Mouse (Mus musculus) CH12.LX (cell line): ENCODE results near the gene Gm42715. TPM values are rescaled to one million over a fixed set of nuclear protein-coding genes. Genes with fewer than 3 reads are reported as not detected.

ENCODE experiments used
- DNase-seq: peaks from one replicate; pipeline ENCODE4 v3.0.0-alpha.2; 2013; ENCODE audit errors: extremely low read depth
- H3K27ac ChIP-seq: 2 replicates; pipeline ENCODE4 v1.5.1; 2012; ENCODE audit warnings: low read depth, mild to moderate bottlenecking, control low read depth, moderate library complexity; ENCODE audit not compliant: insufficient read depth
- H3K27me3 ChIP-seq: replicated peaks from 2 replicates; pipeline ENCODE3; 2012; ENCODE audit warnings: inconsistent platforms
- H3K36me3 ChIP-seq, 2 experiments: replicated peaks in 1 of 2; 2 replicates each; pipeline versions ENCODE3 to v1.6.1; 2012; ENCODE audit warnings: inconsistent platforms in 1 of 2, low read length in 1 of 2, mild to moderate bottlenecking in 1 of 2, mixed read lengths in 1 of 2, moderate library complexity in 1 of 2; ENCODE audit not compliant: control insufficient read depth in 1 of 2, insufficient read depth in 1 of 2
- H3K4me1 ChIP-seq, 2 experiments: 2 replicates each; pipeline ENCODE4 v1.6.1; 2012; ENCODE audit warnings: inconsistent platforms in 1 of 2, moderate library complexity in 1 of 2; ENCODE audit not compliant: insufficient read depth in 2 of 2, control insufficient read depth in 1 of 2
- H3K4me2 ChIP-seq: 2 replicates; pipeline ENCODE4 v1.6.1; 2012; ENCODE audit warnings: low read depth, mild to moderate bottlenecking, control low read depth; ENCODE audit not compliant: poor library complexity, insufficient read depth, severe bottlenecking
- H3K4me3 ChIP-seq, 3 experiments: fragments of 150-350 bp in 1 of 3; sonication (generic) in 1 of 3; replicated peaks in 1 of 3; 2 replicates each; pipeline versions ENCODE3 to v1.5.1; 2011 to 2012; ENCODE audit warnings: low read depth in 2 of 3, low read length in 2 of 3, mild to moderate bottlenecking in 2 of 3, moderate library complexity in 2 of 3, control low read depth in 1 of 3, improper control_type of control experiment in 1 of 3, inconsistent platforms in 1 of 3, mixed read lengths in 1 of 3; ENCODE audit not compliant: poor library complexity in 1 of 3
- H3K79me2 ChIP-seq: replicated peaks from 2 replicates; pipeline ENCODE4 v1.6.1; 2012; ENCODE audit warnings: mild to moderate bottlenecking, moderate library complexity; ENCODE audit not compliant: control insufficient read depth, poor library complexity, insufficient read depth, severe bottlenecking; ENCODE audit errors: extremely low read depth
- H3K9ac ChIP-seq: 2 replicates; pipeline ENCODE4 v1.6.1; 2012; ENCODE audit warnings: low read depth, mild to moderate bottlenecking, control low read depth, moderate library complexity; ENCODE audit not compliant: insufficient read depth
- H3K9me3 ChIP-seq: replicated peaks from 2 replicates; pipeline ENCODE3; 2012; ENCODE audit warnings: low read length, inconsistent platforms, mixed read lengths
- BHLHE40 ChIP-seq: IDR thresholded peaks from 2 replicates; pipeline ENCODE4 v1.6.1; 2011; ENCODE audit warnings: mild to moderate bottlenecking, low read depth, low read length, improper control_type of control experiment
- CHD1 ChIP-seq: IDR thresholded peaks from 2 replicates; pipeline ENCODE4 v1.6.1; 2012; ENCODE audit warnings: low read depth, low read length, improper control_type of control experiment, inconsistent platforms
- CHD2 ChIP-seq: IDR thresholded peaks from 2 replicates; pipeline ENCODE4 v1.6.1; 2011; ENCODE audit warnings: low read length, improper control_type of control experiment
- CTCF ChIP-seq, 2 experiments: IDR thresholded peaks in 1 of 2; conservative IDR thresholded peaks in 1 of 2; 2 replicates each; pipeline ENCODE4 v1.5.1; 2011 to 2012; ENCODE audit warnings: low read depth in 2 of 2, low read length in 2 of 2, improper control_type of control experiment in 1 of 2, inconsistent platforms in 1 of 2, mild to moderate bottlenecking in 1 of 2, moderate library complexity in 1 of 2
- E2F4 ChIP-seq: IDR thresholded peaks from 2 replicates; pipeline ENCODE4 v1.6.1; 2011; ENCODE audit warnings: low read depth, low read length, improper control_type of control experiment; ENCODE audit not compliant: insufficient replicate concordance
- ELF1 ChIP-seq: IDR thresholded peaks from 2 replicates; pipeline ENCODE4 v1.6.1; 2014; ENCODE audit warnings: low read depth, mild to moderate bottlenecking, inconsistent platforms, low read length, improper control_type of control experiment
- EP300 ChIP-seq: IDR thresholded peaks from 2 replicates; pipeline ENCODE4 v1.6.1; 2011; ENCODE audit warnings: low read length, improper control_type of control experiment
- ETS1 ChIP-seq: conservative IDR thresholded peaks from 2 replicates; pipeline ENCODE4 v1.6.1; 2012; ENCODE audit warnings: low read depth, mild to moderate bottlenecking, inconsistent platforms, low read length, improper control_type of control experiment, moderate library complexity
- GABPA ChIP-seq: IDR thresholded peaks from 2 replicates; pipeline ENCODE4 v1.6.1; 2012; ENCODE audit warnings: low read depth, low read length, improper control_type of control experiment, inconsistent platforms; ENCODE audit not compliant: insufficient replicate concordance
- HCFC1 ChIP-seq: IDR thresholded peaks from 2 replicates; pipeline ENCODE4 v1.6.1; 2012; ENCODE audit warnings: low read depth, mild to moderate bottlenecking, inconsistent platforms, low read length, improper control_type of control experiment
- IRF4 ChIP-seq: IDR thresholded peaks from 2 replicates; pipeline ENCODE4 v1.6.1; 2014; ENCODE audit warnings: low read depth, mild to moderate bottlenecking, inconsistent platforms, low read length, improper control_type of control experiment
- JUN ChIP-seq: IDR thresholded peaks from 2 replicates; pipeline ENCODE4 v1.6.1; 2011; ENCODE audit warnings: low read depth, mild to moderate bottlenecking, low read length, improper control_type of control experiment, moderate library complexity; ENCODE audit not compliant: insufficient read depth
- JUND ChIP-seq: conservative IDR thresholded peaks from 2 replicates; pipeline ENCODE4 v1.6.1; 2011; ENCODE audit warnings: low read depth, low read length, improper control_type of control experiment
- KAT2A ChIP-seq: IDR thresholded peaks from 2 replicates; pipeline ENCODE4 v1.6.1; 2012; ENCODE audit warnings: low read length, improper control_type of control experiment, inconsistent platforms; ENCODE audit not compliant: insufficient replicate concordance
- MAFK ChIP-seq: IDR thresholded peaks from 2 replicates; pipeline ENCODE4 v1.6.1; 2011; ENCODE audit warnings: low read length, improper control_type of control experiment; ENCODE audit not compliant: insufficient replicate concordance
- MAX ChIP-seq: IDR thresholded peaks from 2 replicates; pipeline ENCODE4 v1.6.1; 2011; ENCODE audit warnings: low read length, improper control_type of control experiment
- MAZ ChIP-seq: IDR thresholded peaks from 2 replicates; pipeline ENCODE4 v1.6.1; 2012; ENCODE audit warnings: low read depth, mild to moderate bottlenecking, inconsistent platforms, low read length, improper control_type of control experiment, moderate library complexity
- MEF2A ChIP-seq: IDR thresholded peaks from 2 replicates; pipeline ENCODE4 v1.6.1; 2014; ENCODE audit warnings: low read depth, mild to moderate bottlenecking, inconsistent platforms, low read length, improper control_type of control experiment, borderline replicate concordance
- MXI1 ChIP-seq: IDR thresholded peaks from 2 replicates; pipeline ENCODE4 v1.6.1; 2011; ENCODE audit warnings: mild to moderate bottlenecking, low read depth, low read length, improper control_type of control experiment
- MYC ChIP-seq: IDR thresholded peaks from 2 replicates; pipeline ENCODE4 v1.6.1; 2011; ENCODE audit warnings: low read depth, mild to moderate bottlenecking, improper control_type of control experiment, low read length
- NELFE ChIP-seq: IDR thresholded peaks from 2 replicates; pipeline ENCODE4 v1.6.1; 2011; ENCODE audit warnings: low read depth, low read length, improper control_type of control experiment
- NRF1 ChIP-seq: IDR thresholded peaks from 2 replicates; pipeline ENCODE4 v1.6.1; 2014; ENCODE audit warnings: low read depth, mild to moderate bottlenecking, inconsistent platforms, low read length, improper control_type of control experiment, moderate library complexity
- PAX5 ChIP-seq: IDR thresholded peaks from 2 replicates; pipeline ENCODE4 v1.6.1; 2012; ENCODE audit warnings: low read length, inconsistent platforms, mixed read lengths
- POLR2A ChIP-seq: IDR thresholded peaks from 2 replicates; pipeline ENCODE4 v1.6.1; 2011; ENCODE audit warnings: low read depth, mild to moderate bottlenecking, improper control_type of control experiment, low read length
- POLR2AphosphoS2 ChIP-seq: IDR thresholded peaks from 2 replicates; pipeline ENCODE4 v1.6.1; 2011; ENCODE audit warnings: low read depth, low read length, improper control_type of control experiment
- RAD21 ChIP-seq: IDR thresholded peaks from 2 replicates; pipeline ENCODE4 v1.6.1; 2011; ENCODE audit warnings: low read depth, mild to moderate bottlenecking, low read length, improper control_type of control experiment, moderate library complexity
- RCOR1 ChIP-seq: conservative IDR thresholded peaks from 2 replicates; pipeline ENCODE4 v1.6.1; 2012; ENCODE audit warnings: low read depth, mild to moderate bottlenecking, inconsistent platforms, low read length, improper control_type of control experiment
- SIN3A ChIP-seq: IDR thresholded peaks from 2 replicates; pipeline ENCODE4 v1.6.1; 2012; ENCODE audit warnings: low read length, improper control_type of control experiment, inconsistent platforms
- SMC3 ChIP-seq: IDR thresholded peaks from 2 replicates; pipeline ENCODE4 v1.6.1; 2011; ENCODE audit warnings: low read depth, low read length, improper control_type of control experiment
- TBP ChIP-seq: conservative IDR thresholded peaks from 2 replicates; pipeline ENCODE4 v1.6.1; 2011; ENCODE audit warnings: low read depth, low read length, improper control_type of control experiment
- TCF12 ChIP-seq: IDR thresholded peaks from 2 replicates; pipeline ENCODE4 v1.6.1; 2014; ENCODE audit warnings: low read depth, mild to moderate bottlenecking, inconsistent platforms, low read length, improper control_type of control experiment
- UBTF ChIP-seq: IDR thresholded peaks from 2 replicates; pipeline ENCODE4 v1.6.1; 2012; ENCODE audit warnings: low read depth, mild to moderate bottlenecking, inconsistent platforms, low read length, improper control_type of control experiment, moderate library complexity
- USF1 ChIP-seq: IDR thresholded peaks from 2 replicates; pipeline ENCODE4 v1.6.1; 2014; ENCODE audit warnings: low read depth, mild to moderate bottlenecking, inconsistent platforms, low read length, improper control_type of control experiment
- USF2 ChIP-seq: conservative IDR thresholded peaks from 2 replicates; pipeline ENCODE4 v1.6.1; 2011; ENCODE audit warnings: low read depth, low read length, improper control_type of control experiment
- ZC3H11A ChIP-seq: IDR thresholded peaks from 2 replicates; pipeline ENCODE4 v1.6.1; 2012; ENCODE audit warnings: low read depth, mild to moderate bottlenecking, inconsistent platforms, low read length, improper control_type of control experiment
- ZKSCAN1 ChIP-seq: IDR thresholded peaks from 2 replicates; pipeline ENCODE4 v1.6.1; 2012; ENCODE audit warnings: low read depth, inconsistent platforms, low read length, improper control_type of control experiment, borderline replicate concordance
- ZMIZ1 ChIP-seq: IDR thresholded peaks from 2 replicates; pipeline ENCODE4 v1.6.1; 2012; ENCODE audit warnings: low read depth, mild to moderate bottlenecking, inconsistent platforms, low read length, improper control_type of control experiment
- ZNF384 ChIP-seq: IDR thresholded peaks from 2 replicates; pipeline ENCODE4 v1.6.1; 2012; ENCODE audit warnings: low read depth, low read length, improper control_type of control experiment, inconsistent platforms
- dilution Hi-C: fragments of 300-500 bp; cut with MboI; formaldehyde crosslinking; loops from 2 replicates; pipeline ENCODE4 v1.14.3; 2020; ENCODE audit warnings: low sequenced_read_pairs; ENCODE audit not compliant: extremely low pct_unique_long_range_greater_than_20kb, extremely low pct_ligation_motif_present
- in situ Hi-C: fragments of 300-500 bp; cut with MboI; formaldehyde crosslinking; loops from 3 replicates; pipeline ENCODE4 v1.14.3; 2019; ENCODE audit warnings: low sequenced_read_pairs, low pct_ligation_motif_present, low pct_unique_long_range_greater_than_20kb, mixed read lengths
- polyA plus RNA-seq: library from polyadenylated mRNA; unstranded; fragments of >175 nt; gene quantifications from 2 replicates; pipeline ENCODE4 v1.2.1, GENCODE M21; 2012; ENCODE audit warnings: low read depth; ENCODE audit not compliant: insufficient read length
- total RNA-seq, 2 experiments: library from RNA; depleted of rRNA; stranded (reverse); fragments of 300-350 nt in 1 of 2; fragments of >200 nt in 1 of 2; gene quantifications; 2 replicates each; pipeline ENCODE4 v1.2.3; 2012 to 2014

Gene Gm42715
- total and polyA plus RNA-seq, 3 experiments: 5.8 to 14.1 (median 12.0) TPM

DNA sequence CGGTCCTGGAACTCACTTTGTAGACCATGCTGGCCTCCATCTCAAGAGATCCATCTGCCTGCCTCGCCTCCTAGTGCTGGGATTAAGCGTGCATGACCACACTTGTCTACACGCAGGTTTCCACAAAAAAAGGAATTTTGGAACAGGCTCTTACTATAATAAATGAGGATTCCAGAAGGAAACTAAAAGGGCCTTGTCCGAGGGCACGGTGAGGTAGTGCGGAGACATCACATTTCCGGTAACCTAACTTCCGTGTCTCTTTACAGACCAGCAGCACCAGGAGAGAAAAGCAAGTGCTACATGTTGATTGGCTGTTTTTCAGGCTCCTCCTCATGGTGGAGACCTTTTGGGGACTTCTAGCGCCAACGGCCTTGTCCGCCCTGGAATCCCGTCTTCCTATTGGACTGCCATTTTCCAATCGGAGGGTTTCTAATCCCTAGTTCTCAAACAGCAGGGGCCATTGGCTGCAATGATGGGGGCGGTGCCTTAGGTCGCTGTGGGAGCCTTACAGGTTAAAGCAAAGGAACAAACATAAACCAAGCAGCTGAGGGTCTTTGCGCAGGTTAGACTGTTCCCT lies 53.6 kb downstream of the Gm42715 start, which contains the start of gene Phkg2:
Phkg2 (plus strand) TSS at position 446 of the 577 bp plus-strand sequence.
- Histone ChIP-seq H3K4me2 (peak within 1 kb of the TSS; percentile 70), H3K4me3 (peak within 1 kb of the TSS; percentile 74 to 96 (median 88)), H3K4me1 (peaks cover 6 to 23% of the 10 kb centered on the region in 2 experiments; a peak in 3 of 4 replicates), H3K9me3 (no peaks in the 10 kb centered on the region), H3K27ac (peak within 1 kb of the TSS; percentile 22; the same call in 1 of the 2 replicates), H3K9ac (peak within 1 kb of the TSS; percentile 80), H3K27me3 (no peaks in the 10 kb centered on the region), H3K36me3 (peaks cover 14 to 41% of the 10 kb centered on the region in 2 experiments), H3K79me2 (peaks cover 19% of the 10 kb centered on the region)
- no peak for TF ChIP-seq MAFK
- no peak for TF ChIP-seq CTCF (conservative IDR thresholded peaks at IDR 0.05 in 1 of 2, IDR thresholded peaks at IDR 0.05 in 1 of 2; ENCODE audit: low read depth in 2 of 2, low read length in 2 of 2)
- TF ChIP-seq JUND: no peak
- TF ChIP-seq PAX5: no peak
- 0 out of 2 replicates have a peak, but pooled peaks have one; percentile 33 for TF ChIP-seq RCOR1
- 0 out of 2 replicates have a peak, but pooled peaks have one; percentile 70 for TF ChIP-seq MAZ
- TF ChIP-seq E2F4: no peak
- peak; percentile 96 for TF ChIP-seq TBP
- TF ChIP-seq GABPA: no peak
- no peak for TF ChIP-seq SMC3
- peak; percentile 90 for TF ChIP-seq POLR2A
- peak; percentile 99 for TF ChIP-seq SIN3A
- peak; percentile 97 for TF ChIP-seq ELF1
- TF ChIP-seq KAT2A: peak; percentile 75; the same call in 1 of the 2 replicates
- peak; percentile 46; the same call in 1 of the 2 replicates for TF ChIP-seq NRF1
- TF ChIP-seq POLR2AphosphoS2: peak; percentile 78; the same call in 1 of the 2 replicates
- no peak for TF ChIP-seq EP300
- TF ChIP-seq ZKSCAN1: no peak
- no peak for TF ChIP-seq RAD21
- TF ChIP-seq ZC3H11A: no peak
- TF ChIP-seq MXI1: peak; percentile 91
- no peak; the same call in 1 of the 2 replicates for TF ChIP-seq ETS1
- TF ChIP-seq MEF2A: peak; percentile 35; the same call in 1 of the 2 replicates
- TF ChIP-seq USF1: no peak
- peak; percentile 97 for TF ChIP-seq MYC
- TF ChIP-seq NELFE: peak; percentile 97
- no peak for TF ChIP-seq JUN
- TF ChIP-seq CHD2: peak; percentile 73
- TF ChIP-seq BHLHE40: peak; percentile 34; the same call in 1 of the 2 replicates
- TF ChIP-seq ZNF384: no peak
- TF ChIP-seq TCF12: peak; percentile 81
- peak; percentile 82 for TF ChIP-seq MAX
- TF ChIP-seq IRF4: peak; percentile 62; the same call in 1 of the 2 replicates
- peak; percentile 92 for TF ChIP-seq ZMIZ1
- TF ChIP-seq HCFC1: peak; percentile 76
- TF ChIP-seq UBTF: no peak
- TF ChIP-seq CHD1: no peak
- no peak for TF ChIP-seq USF2
- DNase-seq: peak; percentile 99
- in situ Hi-C loops: no loop called here
- dilution Hi-C loops: no loop called here
